Mouse (Mus musculus): Measurements from ENCODE around the gene Chmp2a.

DNA sequence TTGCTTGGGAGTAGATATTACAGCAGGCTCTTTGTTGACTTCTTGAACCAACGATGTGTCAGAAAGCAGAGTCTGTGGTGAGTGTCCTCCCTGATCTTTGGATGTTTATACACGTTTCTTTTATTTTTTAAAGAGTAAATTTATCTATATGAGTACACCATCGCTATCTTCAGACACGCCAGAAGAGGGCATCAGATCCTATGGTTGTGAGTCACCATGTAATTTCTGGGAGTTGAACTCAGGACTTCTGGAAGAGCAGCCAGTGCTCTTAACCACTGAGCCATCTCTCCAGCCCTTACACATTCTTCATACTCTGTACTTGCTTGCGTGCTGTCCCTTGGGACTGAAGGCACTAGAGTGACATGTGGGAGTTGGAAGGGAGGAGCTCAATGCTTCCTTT lies 37.7 kb upstream of the Chmp2a start:
- TF ChIP-seq CTCF (IDR thresholded peaks at IDR 0.05; ENCODE audit: control insufficient read depth, insufficient read depth, insufficient read length) (no peak), USF1 (IDR thresholded peaks at IDR 0.05; ENCODE audit: low read depth) (no peak)
